Mouse (Mus musculus): ENCODE data around the gene Pfkm. TPM values are rescaled to one million over a fixed set of nuclear protein-coding genes. Genes with fewer than 3 reads are reported as not detected.

Gene Pfkm
- polyA plus RNA-seq, 1 experiment from 2014 or later: 47.5 TPM

Other genes starting within 250 kb of the Pfkm start
- 33.5 and 34.1 TPM in 2 replicates for gene Hdac7, start 248.1 kb upstream of the Pfkm start, polyA plus RNA-seq (2015; fragmentation: Nextera tagmentation; extraction: Ambion mirVana)
- gene Vdr, start 182.0 kb upstream of the Pfkm start, polyA plus RNA-seq (2015; fragmentation: Nextera tagmentation; extraction: Ambion mirVana): 3.4 and 4.2 TPM in 2 replicates
- 48.8 and 51.3 TPM in 2 replicates for gene Tmem106c, start 128.4 kb upstream of the Pfkm start, polyA plus RNA-seq (2015; fragmentation: Nextera tagmentation; extraction: Ambion mirVana)
- 807 and 885 TPM in 2 replicates for gene Col2a1, start 87.9 kb upstream of the Pfkm start, polyA plus RNA-seq (2015; fragmentation: Nextera tagmentation; extraction: Ambion mirVana)
- 28.6 and 29.3 TPM in 2 replicates for gene Senp1, start 1.2 kb downstream of the Pfkm start, polyA plus RNA-seq (2015; fragmentation: Nextera tagmentation; extraction: Ambion mirVana)
- 46.7 and 56.3 TPM in 2 replicates for gene Asb8, start 73.0 kb downstream of the Pfkm start, polyA plus RNA-seq (2015; fragmentation: Nextera tagmentation; extraction: Ambion mirVana)
- 0.20 and 0.40 TPM in 2 replicates for gene Ccdc184, start 74.6 kb downstream of the Pfkm start, polyA plus RNA-seq (2015; fragmentation: Nextera tagmentation; extraction: Ambion mirVana)
- not detected in 2 replicates for gene Olfr288, start 103.0 kb downstream of the Pfkm start, polyA plus RNA-seq (2015; fragmentation: Nextera tagmentation; extraction: Ambion mirVana)
- gene Gm44579, start 128.4 kb downstream of the Pfkm start, polyA plus RNA-seq (2015; fragmentation: Nextera tagmentation; extraction: Ambion mirVana): not detected in 2 replicates
- gene Olfr287, start 128.5 kb downstream of the Pfkm start, polyA plus RNA-seq (2015; fragmentation: Nextera tagmentation; extraction: Ambion mirVana): not detected in 2 replicates
- gene Olfr286, start 141.9 kb downstream of the Pfkm start, polyA plus RNA-seq (2015; fragmentation: Nextera tagmentation; extraction: Ambion mirVana): not detected in 2 replicates
- gene H1fnt, start 164.7 kb downstream of the Pfkm start, polyA plus RNA-seq (2015; fragmentation: Nextera tagmentation; extraction: Ambion mirVana): not detected in 2 replicates
- 0.20 and 0.56 TPM in 2 replicates for gene Zfp641, start 203.6 kb downstream of the Pfkm start, polyA plus RNA-seq (2015; fragmentation: Nextera tagmentation; extraction: Ambion mirVana)
- gene Olfr285, start 224.8 kb downstream of the Pfkm start, polyA plus RNA-seq (2015; fragmentation: Nextera tagmentation; extraction: Ambion mirVana): not detected in 2 replicates
- not detected in 2 replicates for gene Olfr284, start 248.4 kb downstream of the Pfkm start, polyA plus RNA-seq (2015; fragmentation: Nextera tagmentation; extraction: Ambion mirVana)